Mouse (Mus musculus) ES-Bruce4 (cell line): ENCODE measurements around the gene Xxylt1.

ENCODE experiments used
- CTCF ChIP-seq: IDR thresholded peaks from one replicate; pipeline ENCODE4 v1.8.1; 2011; ENCODE audit warnings: low read depth, low read length
- EP300 ChIP-seq: IDR thresholded peaks from 2 replicates; pipeline ENCODE4 v1.6.1; 2011; ENCODE audit warnings: low read depth, low read length; ENCODE audit not compliant: insufficient read depth

- 0 out of 2 replicates have a peak, but pooled peaks have one; percentile 44 for TF ChIP-seq EP300
- peak; percentile 94 for TF ChIP-seq CTCF
Measured at GRCm38 (mm10) chr16:31070358-31071133, 10.7 kb downstream of the Xxylt1 start.
